Mouse (Mus musculus): Measurements from ENCODE around the gene Ano10. TPM values are rescaled to one million over a fixed set of nuclear protein-coding genes. Genes with fewer than 3 reads are reported as not detected.

Ano10 gene
- 32.0 and 43.9 TPM in 2 replicates for polyA plus RNA-seq (2012; rRNA removed)

GRCm38 (mm10) chr9:122294242-122294881 is at the start of gene Ano10:
Gene Ano10, minus strand, starts transcription at chr9:122294423.

Other genes with a start within 250 kb of the Ano10 start
- gene Snrk, start 177.2 kb downstream of the Ano10 start, polyA plus RNA-seq (2012; rRNA removed), result 19.9 and 21.3 TPM in 2 replicates
- gene Abhd5, start 57.2 kb upstream of the Ano10 start, polyA plus RNA-seq (2012; rRNA removed), result 10.8 and 10.9 TPM in 2 replicates